Mouse (Mus musculus) heart, embryonic 11.5 days (tissue): Measurements from ENCODE around the gene Arhgap32. TPM values are rescaled to one million over a fixed set of nuclear protein-coding genes. Genes with fewer than 3 reads are reported as not detected.

ENCODE experiments used
- ATAC-seq: fragments of 200-750 bp; cut with Nextera tagmentation; replicated peaks from 2 replicates; pipeline ENCODE4 v1.8.0; 2017; ENCODE audit warnings: moderate library complexity; ENCODE audit not compliant: insufficient number of reproducible peaks, low FRiP score, low TSS enrichment
- H3K27ac ChIP-seq: fragments of 300-500 bp; sonication (generic); 2 replicates; pipeline ENCODE4 v1.5.1; 2014; ENCODE audit warnings: mild to moderate bottlenecking, low read depth, low read length
- H3K27me3 ChIP-seq: fragments of 300-500 bp; sonication (generic); 2 replicates; pipeline ENCODE4 v1.6.1; 2014; ENCODE audit warnings: mild to moderate bottlenecking, low read length, mixed read lengths; ENCODE audit not compliant: control insufficient read depth, insufficient read depth
- H3K36me3 ChIP-seq: fragments of 300-500 bp; sonication (generic); 2 replicates; pipeline ENCODE4 v1.6.1; 2014; ENCODE audit warnings: mild to moderate bottlenecking, low read length, moderate library complexity, mixed read lengths; ENCODE audit not compliant: control insufficient read depth, insufficient read depth
- H3K4me1 ChIP-seq: fragments of 300-500 bp; sonication (generic); 2 replicates; pipeline ENCODE4 v1.6.1; 2014; ENCODE audit warnings: low read length; ENCODE audit not compliant: control insufficient read depth, insufficient read depth
- H3K4me2 ChIP-seq: fragments of 300-500 bp; sonication (generic); 2 replicates; pipeline ENCODE4 v1.6.1; 2014; ENCODE audit warnings: mild to moderate bottlenecking, moderate library complexity
- H3K4me3 ChIP-seq: fragments of 300-500 bp; sonication (generic); 2 replicates; pipeline ENCODE4 v1.5.1; 2014; ENCODE audit warnings: low read depth, low read length
- H3K9ac ChIP-seq: fragments of 300-500 bp; sonication (generic); 2 replicates; pipeline ENCODE4 v1.6.1; 2014; ENCODE audit warnings: mild to moderate bottlenecking, low read depth, low read length, moderate library complexity
- H3K9me3 ChIP-seq: fragments of 300-500 bp; sonication (generic); replicated peaks from 2 replicates; pipeline ENCODE4 v1.6.1; 2016; ENCODE audit warnings: low read length; ENCODE audit not compliant: control insufficient read depth
- WGBS: fragments of 180-500 bp; shearing (Covaris S2); extraction: QIAGEN DNeasy Blood & Tissue Kit; methylation state at CpG from one replicate; pipeline ENCODE4 v1.1.7; 2014; ENCODE audit not compliant: insufficient replicate concordance; 5-methylcytosine and 5-hydroxymethylcytosine counted together
- polyA plus RNA-seq: library from polyadenylated mRNA; unstranded; fragments of >200 nt; fragmentation: Nextera tagmentation; extraction: Ambion mirVana; gene quantifications from 2 replicates; pipeline ENCODE4 v1.2.1, GENCODE M21; 2014

Arhgap32 gene
- polyA plus RNA-seq, 1 experiment from 2014 or later = 3.7 TPM

DNA sequence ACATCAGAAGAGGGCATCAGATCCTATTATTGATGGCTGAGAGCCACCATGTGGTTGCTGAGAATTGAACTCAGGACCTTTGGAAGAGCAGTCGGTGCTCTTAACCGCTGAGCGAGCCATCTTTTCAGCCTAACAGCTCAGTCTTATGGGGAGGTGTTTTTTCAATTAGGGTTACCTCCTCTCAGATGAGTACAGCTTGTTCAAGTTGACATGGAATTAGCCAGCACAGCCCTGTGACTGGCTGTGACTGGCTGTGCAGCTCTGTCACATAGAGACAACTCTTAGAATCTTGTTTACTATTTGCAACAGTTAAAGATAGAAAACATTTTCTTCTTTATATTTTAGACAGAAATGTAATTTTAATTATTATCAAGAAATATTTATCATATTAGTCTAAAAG, 27.5 kb downstream of the Arhgap32 start:
- WGBS = 90% methylated on average over 3 of the region's 3 CpGs
- H3K9ac ChIP-seq = no peak overlapping the region
- no peak overlapping the region for H3K4me3 ChIP-seq
- H3K4me1 ChIP-seq = peaks cover 11% of the 10 kb centered on the region
- H3K9me3 ChIP-seq = no peaks in the 10 kb centered on the region
- H3K27ac ChIP-seq = no peak overlapping the region
- H3K4me2 ChIP-seq = no peak overlapping the region
- no peaks in the 10 kb centered on the region for H3K27me3 ChIP-seq
- no peak for ATAC-seq
- no peaks in the 10 kb centered on the region for H3K36me3 ChIP-seq

DNA sequence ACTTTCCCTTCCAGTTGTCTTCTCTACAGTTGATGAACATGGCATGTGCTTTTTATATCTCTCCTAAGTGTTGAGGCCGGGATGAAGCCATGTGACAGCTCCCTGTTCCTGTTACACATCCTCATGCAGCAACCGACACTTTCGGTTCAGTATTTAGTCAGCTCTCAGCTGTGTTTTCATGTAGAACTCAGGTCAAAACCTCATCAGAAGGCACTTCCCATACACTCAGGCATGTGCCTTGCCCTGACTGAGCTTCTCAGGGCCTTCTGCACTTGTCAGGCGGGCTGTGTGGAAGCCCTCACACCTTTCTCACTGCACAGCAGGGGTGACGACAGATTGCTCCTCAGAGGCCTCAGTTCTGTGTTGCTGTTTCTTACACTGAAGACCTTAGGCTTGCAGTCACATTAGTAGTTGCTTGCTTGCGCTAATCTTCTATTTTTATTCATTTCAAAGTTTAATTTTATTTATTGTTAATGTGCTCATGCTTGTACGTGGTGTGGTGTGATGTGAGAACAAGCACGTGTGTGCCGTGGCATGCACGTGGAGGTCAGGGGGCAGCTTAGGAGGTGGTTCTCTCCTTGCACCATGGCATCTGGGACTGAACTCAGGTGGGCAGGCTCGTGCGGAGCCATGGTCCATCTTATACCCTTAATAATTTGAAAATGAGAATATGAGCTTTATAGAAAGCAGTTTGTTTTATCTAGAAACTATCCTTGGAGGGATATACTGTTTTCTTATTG, 30.5 kb downstream of the Arhgap32 start:
- no peak overlapping the region for H3K4me3 ChIP-seq
- no peaks in the 10 kb centered on the region for H3K9me3 ChIP-seq
- H3K4me1 ChIP-seq = peaks cover 11% of the 10 kb centered on the region
- H3K9ac ChIP-seq = no peak overlapping the region
- no peaks in the 10 kb centered on the region for H3K27me3 ChIP-seq
- no peaks in the 10 kb centered on the region for H3K36me3 ChIP-seq
- ATAC-seq = peak; percentile 71; the same call in 1 of the 2 replicates
- 29% methylated on average over 12 of the region's 12 CpGs for WGBS
- H3K4me2 ChIP-seq = peak overlapping the region; percentile 39
- peak overlapping the region; percentile 57 for H3K27ac ChIP-seq

DNA sequence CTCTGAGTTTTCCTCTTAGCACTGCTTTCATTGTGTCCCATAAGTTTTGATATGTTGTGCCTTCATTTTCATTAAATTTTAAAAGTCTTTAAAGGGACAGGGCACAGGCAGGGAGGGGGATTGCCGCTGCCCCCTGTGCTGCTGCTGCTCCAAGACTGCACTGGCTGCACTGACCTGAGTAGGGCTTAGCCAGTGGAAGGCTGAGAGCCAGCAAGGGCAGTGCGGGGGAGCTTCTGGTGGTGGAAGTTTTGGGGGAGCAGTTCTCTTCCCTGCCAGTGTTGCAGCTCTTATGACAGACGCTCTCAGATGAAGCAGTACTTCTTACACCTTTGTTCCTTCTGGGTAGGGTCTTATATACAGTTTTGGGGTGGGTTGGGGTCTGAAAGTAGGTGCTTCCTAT, 33.3 kb downstream of the Arhgap32 start:
- Histone ChIP-seq H3K9ac (no peak overlapping the region), H3K27me3 (no peaks in the 10 kb centered on the region), H3K9me3 (no peaks in the 10 kb centered on the region), H3K4me2 (no peak overlapping the region), H3K36me3 (no peaks in the 10 kb centered on the region), H3K4me3 (no peak overlapping the region), H3K27ac (no peak overlapping the region), H3K4me1 (peaks cover 3% of the 10 kb centered on the region; the same call in 1 of the 2 replicates)
- WGBS = 76% methylated on average over 3 of the region's 3 CpGs
- ATAC-seq = no peak

DNA sequence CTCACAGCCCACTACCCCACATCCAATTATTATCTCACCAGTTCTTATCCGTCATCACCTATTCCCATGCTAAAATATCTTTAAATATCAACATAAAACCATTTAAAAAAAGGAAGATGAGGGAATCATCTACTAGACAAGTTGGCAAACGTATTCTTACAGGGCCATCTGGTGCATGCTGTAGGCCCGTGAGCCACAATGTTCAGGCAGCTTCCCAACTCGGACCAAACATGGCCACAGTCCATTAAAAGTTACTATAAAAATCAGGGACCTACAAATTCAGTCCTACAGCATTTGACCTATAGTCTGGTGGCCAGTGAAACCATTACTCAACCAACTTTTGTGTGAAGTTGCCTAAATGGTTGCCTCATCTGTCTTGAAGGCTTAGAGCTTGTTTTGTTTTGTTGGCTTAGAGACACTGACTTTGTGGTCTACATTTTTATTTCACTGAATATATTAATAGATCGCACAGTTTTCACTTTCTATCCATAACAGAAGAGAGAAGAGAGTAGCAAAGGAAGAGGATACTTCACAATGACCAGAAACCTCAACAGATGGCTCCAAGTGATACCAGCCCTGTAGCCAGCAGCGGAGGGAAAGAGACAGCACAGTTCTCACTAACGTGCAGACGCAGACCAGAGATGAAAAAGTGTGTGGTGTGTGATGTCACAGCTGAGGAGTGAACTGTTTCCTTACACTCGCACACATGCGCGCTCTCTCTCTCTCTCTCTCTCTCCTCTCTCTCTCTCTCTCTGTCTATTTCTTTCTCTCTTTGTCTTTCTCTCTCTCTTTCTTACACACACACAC, 34.1 kb downstream of the Arhgap32 start:
- H3K9ac ChIP-seq = no peak overlapping the region
- WGBS = 77% methylated on average over 11 of the region's 11 CpGs
- H3K36me3 ChIP-seq = no peaks in the 10 kb centered on the region
- no peak overlapping the region for H3K27ac ChIP-seq
- H3K27me3 ChIP-seq = no peaks in the 10 kb centered on the region
- H3K4me1 ChIP-seq = peaks cover 3% of the 10 kb centered on the region; the same call in 1 of the 2 replicates
- H3K9me3 ChIP-seq = no peaks in the 10 kb centered on the region
- no peak for ATAC-seq
- H3K4me3 ChIP-seq = no peak overlapping the region
- H3K4me2 ChIP-seq = no peak overlapping the region

DNA sequence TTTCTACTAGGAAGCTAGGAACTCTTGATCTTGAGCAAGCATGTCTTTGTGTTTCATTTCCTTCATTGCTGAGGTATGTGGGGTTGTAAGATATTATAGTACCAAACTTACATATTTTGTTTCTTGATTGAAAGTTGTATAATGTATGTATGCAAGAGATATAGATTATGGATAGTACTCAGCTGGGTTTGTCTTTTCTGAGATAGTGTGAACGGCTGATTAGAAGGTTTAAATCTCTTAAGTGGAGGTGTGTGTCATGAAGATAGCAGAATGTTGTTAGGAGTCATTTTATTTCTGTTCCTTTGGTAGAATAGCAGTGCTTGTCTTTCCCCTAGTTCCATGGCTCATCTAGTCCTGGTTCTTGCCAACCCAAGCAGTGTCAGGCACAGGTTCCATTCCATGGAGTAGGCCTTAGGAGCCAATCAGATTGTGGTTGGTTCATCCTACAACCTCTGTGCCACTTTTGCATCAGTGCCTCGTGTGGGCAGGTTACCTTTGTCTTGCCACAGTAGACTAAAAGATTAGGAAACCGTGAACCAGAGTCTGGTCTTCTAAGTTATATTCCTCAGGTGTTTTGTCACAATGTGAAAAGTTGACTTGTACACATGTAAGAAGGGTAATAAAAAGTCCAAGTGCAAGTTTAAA, 38.9 kb downstream of the Arhgap32 start:
- Histone ChIP-seq H3K27ac (no peak overlapping the region), H3K4me2 (no peak overlapping the region), H3K4me1 (peaks cover 3% of the 10 kb centered on the region), H3K9ac (no peak overlapping the region), H3K9me3 (no peaks in the 10 kb centered on the region), H3K36me3 (no peaks in the 10 kb centered on the region), H3K4me3 (no peak overlapping the region), H3K27me3 (no peaks in the 10 kb centered on the region)
- 77% methylated on average over 3 of the region's 3 CpGs for WGBS
- no peak for ATAC-seq

DNA sequence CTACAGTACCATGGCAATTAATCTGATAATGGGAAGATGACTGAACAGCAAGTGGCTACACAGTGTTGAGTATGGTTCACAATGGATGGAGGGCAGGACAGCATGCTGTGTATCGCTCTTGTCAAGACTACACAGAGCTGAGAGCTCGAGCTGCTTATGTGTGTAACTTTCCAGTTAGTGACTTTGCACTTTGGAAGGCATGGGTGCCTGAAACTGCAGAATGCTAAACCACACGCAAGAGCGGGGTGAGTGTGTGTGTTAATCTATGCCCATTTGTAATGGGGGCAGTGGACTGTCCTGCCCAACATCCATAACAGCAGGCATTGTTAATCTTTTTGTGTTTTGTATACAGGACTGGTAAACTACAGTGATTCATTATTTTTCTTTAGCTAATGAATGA, 40.8 kb downstream of the Arhgap32 start:
- Histone ChIP-seq H3K36me3 (no peaks in the 10 kb centered on the region), H3K4me3 (no peak overlapping the region), H3K4me1 (peaks cover 6% of the 10 kb centered on the region), H3K4me2 (no peak overlapping the region), H3K27me3 (no peaks in the 10 kb centered on the region), H3K9me3 (no peaks in the 10 kb centered on the region), H3K27ac (no peak overlapping the region), H3K9ac (no peak overlapping the region)
- 83% methylated on average over 4 of the region's 4 CpGs for WGBS
- ATAC-seq = no peak

DNA sequence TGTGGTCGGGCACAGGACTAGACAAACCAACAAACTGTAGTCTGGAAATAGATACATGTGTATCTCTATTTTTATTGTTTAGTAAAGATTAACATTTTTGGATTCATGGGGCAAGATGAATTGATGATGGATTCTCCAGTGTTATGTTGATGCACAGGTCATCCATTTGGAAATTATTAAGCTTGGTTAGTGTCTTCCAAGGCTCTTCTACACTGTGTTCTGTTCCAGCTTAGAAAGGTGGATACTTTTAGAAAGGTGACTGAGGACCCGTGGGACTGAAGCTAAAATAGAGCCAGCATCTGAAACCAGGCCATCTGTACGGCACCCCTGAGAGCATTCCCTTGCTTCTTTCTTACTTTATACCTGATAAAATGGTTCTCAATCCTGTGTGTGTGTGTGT, 41.3 kb downstream of the Arhgap32 start:
- no peaks in the 10 kb centered on the region for H3K9me3 ChIP-seq
- ATAC-seq = no peak
- no peak overlapping the region for H3K27ac ChIP-seq
- no peak overlapping the region for H3K4me2 ChIP-seq
- H3K4me3 ChIP-seq = no peak overlapping the region
- peaks cover 6% of the 10 kb centered on the region for H3K4me1 ChIP-seq
- H3K36me3 ChIP-seq = no peaks in the 10 kb centered on the region
- no peaks in the 10 kb centered on the region for H3K27me3 ChIP-seq
- H3K9ac ChIP-seq = no peak overlapping the region
- 56% methylated on average over 3 of the region's 3 CpGs for WGBS

GRCm38 (mm10) chr9:32158837-32159543, 43.1 kb downstream of the Arhgap32 start:
- Histone ChIP-seq H3K4me2 (no peak overlapping the region), H3K36me3 (no peaks in the 10 kb centered on the region), H3K27me3 (no peaks in the 10 kb centered on the region), H3K9ac (no peak overlapping the region), H3K27ac (no peak overlapping the region), H3K4me3 (no peak overlapping the region), H3K9me3 (no peaks in the 10 kb centered on the region), H3K4me1 (peaks cover 10% of the 10 kb centered on the region)
- WGBS = 27% methylated on average over 3 of the region's 3 CpGs
- no peak for ATAC-seq
